Mouse (Mus musculus): Measurements from ENCODE around the gene Plekhm1.

DNA sequence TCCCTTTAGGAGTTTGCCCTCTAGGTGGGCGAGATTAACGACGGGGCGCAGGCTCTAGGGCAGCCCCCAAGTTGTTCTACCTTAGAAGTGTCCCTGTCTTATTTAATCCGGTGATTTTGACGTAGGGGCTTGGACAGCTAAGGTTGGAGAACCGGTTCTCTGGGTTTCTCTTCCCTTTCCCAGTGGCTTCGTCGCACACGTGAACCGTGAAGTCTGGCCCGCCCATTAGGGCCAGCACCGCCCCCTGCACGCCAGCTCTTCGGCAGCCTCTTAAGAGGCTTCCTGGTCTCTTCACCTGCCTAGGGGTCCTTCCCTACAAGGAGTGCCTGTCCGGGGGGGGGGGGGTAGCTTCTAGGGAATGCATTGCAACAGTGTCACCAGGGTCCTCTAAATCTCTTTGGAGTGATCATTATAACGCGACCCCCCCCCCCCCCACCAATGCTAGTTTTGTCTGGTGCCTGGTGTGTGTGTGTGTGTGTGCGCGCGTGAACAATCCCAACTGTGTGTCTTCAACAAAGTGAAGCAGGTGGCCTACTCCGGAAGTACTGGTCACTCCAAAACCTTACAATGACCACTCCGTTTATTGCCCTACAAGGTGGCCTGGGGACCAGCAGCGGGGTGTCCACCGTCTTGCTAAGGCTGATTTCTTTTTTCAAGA, 51.0 kb downstream of the Plekhm1 start:
- no peak for TF ChIP-seq CTCF (IDR thresholded peaks at IDR 0.05; ENCODE audit: control insufficient read depth, insufficient read depth, insufficient replicate concordance, low read depth, low read length)
- TF ChIP-seq POLR2A (IDR thresholded peaks at IDR 0.05; ENCODE audit: control insufficient read depth, low read depth, low read length), result no peak
